In genomic region chr4:100885793-100886742, GRCm38 (mm10) we compare ENCODE assay signal across 9 mouse cellular contexts.
DNase-seq lines count a peak whose midpoint lies in the region; ATAC-seq and TF ChIP-seq lines count a peak whose summit lies in the region.
"Had no signal": no experiment of that assay in that cellular context is flagged by ENCODE, and none has a peak within 500 bp of the region (broad histone marks: within the 10 kb centered on the region; RNA-seq: fewer than 3 reads in every experiment).

No protein-coding gene starts in this region.

- no peaks in the 10 kb centered on the region for H3K27me3 ChIP-seq in forebrain, embryonic 14.5 days (replicated peaks; ENCODE audit: control insufficient read depth, insufficient read depth, low read length)
- no peaks in the 10 kb centered on the region for H3K27me3 ChIP-seq in hindbrain, embryonic 15.5 days
- no peaks in the 10 kb centered on the region for H3K27me3 ChIP-seq in lung, embryonic 16.5 days (ENCODE audit: control insufficient read depth, insufficient read depth, low read depth, low read length)
- H3K27me3 ChIP-seq in stomach, embryonic 14.5 days (ENCODE audit: control insufficient read depth, insufficient read depth, low read length), result no peaks in the 10 kb centered on the region
- H3K27me3 ChIP-seq in cerebellum, adult 2 months (ENCODE audit: control insufficient read depth, insufficient read depth, low read length), result no peaks in the 10 kb centered on the region
- H3K27me3 ChIP-seq: liver, embryonic 13.5 days had no signal

- peak overlapping the region; percentile 32; the same call in 1 of the 2 replicates for H3K9ac ChIP-seq in forebrain, embryonic 14.5 days (ENCODE audit: low read length)
- H3K9ac ChIP-seq in hindbrain, embryonic 15.5 days, result no peak overlapping the region
- peak overlapping the region; percentile 21; the same call in 1 of the 2 replicates for H3K9ac ChIP-seq in lung, embryonic 16.5 days (ENCODE audit: low read length)
- H3K9ac ChIP-seq in stomach, embryonic 14.5 days (replicated peaks; ENCODE audit: low read depth, low read length), result no peak overlapping the region
- H3K9ac ChIP-seq: liver, embryonic 13.5 days had no signal

- ATAC-seq in forebrain, embryonic 14.5 days, result peak; percentile 54
- peak; percentile 43 for ATAC-seq in hindbrain, embryonic 15.5 days (ENCODE audit: low FRiP score, low read depth)
- peak; percentile 82 for ATAC-seq in lung, embryonic 16.5 days (ENCODE audit: low read depth)
- peak; percentile 85 for ATAC-seq in stomach, embryonic 14.5 days (ENCODE audit: insufficient number of reproducible peaks, insufficient read depth, low FRiP score, low read depth)

- TF ChIP-seq POLR2A in cerebellum, adult 2 months (IDR thresholded peaks at IDR 0.05; ENCODE audit: borderline replicate concordance, insufficient read depth, low read length), result no peak

- DNase-seq in thymus, postnatal 4 days, result peak; percentile 7
- DNase-seq in thymus, postnatal 0 days (ENCODE audit: low spot score), result no peak
- peak; percentile 41 for DNase-seq in forebrain, embryonic 14.5 days (ENCODE audit: low spot score)
- no peak for DNase-seq in right cerebral cortex, postnatal 10 days (ENCODE audit: low spot score in 2 of 2)
- DNase-seq in cerebellum, adult 2 months, result no peak

- peaks cover 23% of the 10 kb centered on the region for H3K4me1 ChIP-seq in forebrain, embryonic 14.5 days (ENCODE audit: control insufficient read depth, insufficient read depth, low read length)
- H3K4me1 ChIP-seq in hindbrain, embryonic 15.5 days (replicated peaks), result peaks cover 33% of the 10 kb centered on the region
- peaks cover 11% of the 10 kb centered on the region for H3K4me1 ChIP-seq in lung, embryonic 16.5 days (replicated peaks; ENCODE audit: control insufficient read depth, insufficient read depth, low read length)
- H3K4me1 ChIP-seq in stomach, embryonic 14.5 days (ENCODE audit: control insufficient read depth, insufficient read depth, low read length), result peaks cover 19% of the 10 kb centered on the region
- no peaks in the 10 kb centered on the region for H3K4me1 ChIP-seq in cerebellum, adult 2 months (ENCODE audit: control insufficient read depth, insufficient read depth, low read length)

- WGBS in forebrain, embryonic 14.5 days, result 9% methylated on average over 19 of the region's 19 CpGs
- 14% methylated on average over 19 of the region's 19 CpGs for WGBS in hindbrain, embryonic 15.5 days
- 12% methylated on average over 19 of the region's 19 CpGs for WGBS in lung, embryonic 16.5 days
- WGBS in stomach, embryonic 14.5 days, result 9% methylated on average over 19 of the region's 19 CpGs
- 41% methylated on average over 19 of the region's 19 CpGs for WGBS in cerebellum, adult 2 months

- H3K4me3 ChIP-seq in forebrain, embryonic 14.5 days (ENCODE audit: low read depth, low read length), result no peak overlapping the region
- no peak overlapping the region for H3K4me3 ChIP-seq in hindbrain, embryonic 15.5 days
- H3K4me3 ChIP-seq in lung, embryonic 16.5 days (ENCODE audit: low read length), result no peak overlapping the region
- H3K4me3 ChIP-seq in stomach, embryonic 14.5 days (ENCODE audit: low read depth, low read length), result no peak overlapping the region
- H3K4me3 ChIP-seq in cerebellum, adult 2 months (replicated peaks; ENCODE audit: insufficient read depth, low read depth, low read length), result no peak overlapping the region
- H3K4me3 ChIP-seq: liver, embryonic 13.5 days had no signal

- H3K4me2 ChIP-seq in forebrain, embryonic 14.5 days (ENCODE audit: low read length), result 0 out of 2 replicates have a peak overlapping the region, but pooled peaks have one; percentile 2
- H3K4me2 ChIP-seq in hindbrain, embryonic 15.5 days, result peak overlapping the region; percentile 25; the same call in 1 of the 2 replicates
- peak overlapping the region; percentile 15; the same call in 1 of the 2 replicates for H3K4me2 ChIP-seq in lung, embryonic 16.5 days (ENCODE audit: low read depth, low read length)
- peak overlapping the region; percentile 10; the same call in 1 of the 2 replicates for H3K4me2 ChIP-seq in stomach, embryonic 14.5 days (replicated peaks; ENCODE audit: low read depth, low read length)
- H3K4me2 ChIP-seq: liver, embryonic 13.5 days had no signal

- peak overlapping the region; percentile 58 for H3K27ac ChIP-seq in forebrain, embryonic 14.5 days (ENCODE audit: low read depth, low read length)
- peak overlapping the region; percentile 59 for H3K27ac ChIP-seq in hindbrain, embryonic 15.5 days (replicated peaks)
- peak overlapping the region; percentile 67 for H3K27ac ChIP-seq in lung, embryonic 16.5 days (ENCODE audit: low read length)
- H3K27ac ChIP-seq in stomach, embryonic 14.5 days (ENCODE audit: low read length), result peak overlapping the region; percentile 92
- no peak overlapping the region for H3K27ac ChIP-seq in cerebellum, adult 2 months (ENCODE audit: insufficient read depth, low read length)
- H3K27ac ChIP-seq: liver, embryonic 13.5 days had no signal

- H3K9me3 ChIP-seq in forebrain, embryonic 14.5 days (replicated peaks; ENCODE audit: control insufficient read depth, low read length), result no peaks in the 10 kb centered on the region
- no peaks in the 10 kb centered on the region for H3K9me3 ChIP-seq in hindbrain, embryonic 15.5 days
- no peaks in the 10 kb centered on the region for H3K9me3 ChIP-seq in lung, embryonic 16.5 days (ENCODE audit: control insufficient read depth, low read length)
- no peaks in the 10 kb centered on the region for H3K9me3 ChIP-seq in stomach, embryonic 14.5 days (ENCODE audit: control insufficient read depth, low read depth, low read length)
- H3K9me3 ChIP-seq: liver, embryonic 13.5 days had no signal

- TF ChIP-seq CTCF in cerebellum, adult 2 months (IDR thresholded peaks at IDR 0.05; ENCODE audit: borderline replicate concordance, insufficient read depth, low read depth, low read length), result no peak

- H3K36me3 ChIP-seq in forebrain, embryonic 14.5 days (ENCODE audit: control insufficient read depth, insufficient read depth, low read length), result no peaks in the 10 kb centered on the region
- no peaks in the 10 kb centered on the region for H3K36me3 ChIP-seq in hindbrain, embryonic 15.5 days
- H3K36me3 ChIP-seq in lung, embryonic 16.5 days (ENCODE audit: control insufficient read depth, insufficient read depth, low read length), result no peaks in the 10 kb centered on the region
- H3K36me3 ChIP-seq in stomach, embryonic 14.5 days (ENCODE audit: control insufficient read depth, insufficient read depth, low read length), result no peaks in the 10 kb centered on the region
- H3K36me3 ChIP-seq: liver, embryonic 13.5 days had no signal

Comparison
In these comparisons a context has a peak if more than half of its experiments do, and no peak if none do; other contexts are left out.
1. DNase-seq: peak in thymus, postnatal 4 days (single experiment) and forebrain, embryonic 14.5 days (single experiment); none in thymus, postnatal 0 days (single experiment), right cerebral cortex, postnatal 10 days (0 of 2) and cerebellum, adult 2 months (0 of 2).
2. H3K9ac ChIP-seq: peak in forebrain, embryonic 14.5 days (single experiment) and lung, embryonic 16.5 days (single experiment); none in hindbrain, embryonic 15.5 days (single experiment) and stomach, embryonic 14.5 days (single experiment).
3. Peak in every context shown above with its lines, with median percentiles within 50 percentile points of each other: ATAC-seq and H3K4me2 ChIP-seq.